Mouse (Mus musculus) hindbrain, embryonic 13.5 days (tissue): ENCODE measurements around the gene Alms1. TPM values are rescaled to one million over a fixed set of nuclear protein-coding genes. Genes with fewer than 3 reads are reported as not detected.

Source experiments
- ATAC-seq: fragments of 200-750 bp; cut with Nextera tagmentation; 2 replicates; pipeline ENCODE4 v1.8.0; 2017; ENCODE audit warnings: moderate TSS enrichment; ENCODE audit not compliant: low FRiP score
- H3K27ac ChIP-seq: fragments of 300-500 bp; sonication (generic); 2 replicates; pipeline ENCODE4 v1.5.1; 2015; ENCODE audit warnings: inconsistent platforms, mild to moderate bottlenecking, moderate library complexity
- H3K27me3 ChIP-seq: fragments of 300-500 bp; sonication (generic); 2 replicates; pipeline ENCODE4 v1.6.1; 2015; ENCODE audit warnings: mild to moderate bottlenecking, inconsistent platforms
- H3K36me3 ChIP-seq: fragments of 300-500 bp; sonication (generic); 2 replicates; pipeline ENCODE4 v1.6.1; 2015; ENCODE audit warnings: mild to moderate bottlenecking, inconsistent platforms
- H3K4me1 ChIP-seq: fragments of 300-500 bp; sonication (generic); replicated peaks from 2 replicates; pipeline ENCODE4 v1.6.1; 2015; ENCODE audit warnings: inconsistent platforms
- H3K4me2 ChIP-seq: fragments of 300-500 bp; sonication (generic); 2 replicates; pipeline ENCODE4 v1.6.1; 2015; ENCODE audit warnings: inconsistent platforms, mild to moderate bottlenecking, moderate library complexity
- H3K4me3 ChIP-seq: fragments of 300-500 bp; sonication (generic); 2 replicates; pipeline ENCODE4 v1.5.1; 2015; ENCODE audit warnings: mild to moderate bottlenecking, inconsistent platforms
- H3K9ac ChIP-seq: fragments of 300-500 bp; sonication (generic); 2 replicates; pipeline ENCODE4 v1.6.1; 2015; ENCODE audit warnings: mild to moderate bottlenecking, inconsistent platforms
- H3K9me3 ChIP-seq: fragments of 300-500 bp; sonication (generic); 2 replicates; pipeline ENCODE4 v1.6.1; 2016; ENCODE audit warnings: inconsistent platforms
- WGBS: fragments of 180-500 bp; shearing (Covaris S2); methylation state at CpG from one replicate; pipeline ENCODE4 v1.1.7; 2015; 5-methylcytosine and 5-hydroxymethylcytosine counted together
- polyA plus RNA-seq: library from polyadenylated mRNA; unstranded; fragments of >200 nt; fragmentation: Nextera tagmentation; extraction: Ambion mirVana; gene quantifications from 2 replicates; pipeline ENCODE4 v1.2.1, GENCODE M21; 2015

The Alms1 gene
- polyA plus RNA-seq = 5.8 and 6.1 TPM in 2 replicates

GRCm38 (mm10) chr6:85587396-85588143 is at the start of gene Alms1:
Gene Alms1 (plus strand): TSS chr6:85587531.
- H3K4me2 ChIP-seq = peak within 1 kb of the TSS; percentile 68
- H3K36me3 ChIP-seq = no peaks in the 10 kb centered on the region
- peak within 1 kb of the TSS; percentile 92 for H3K4me3 ChIP-seq
- H3K4me1 ChIP-seq = peaks cover 21% of the 10 kb centered on the region
- peak within 1 kb of the TSS; percentile 93 for H3K9ac ChIP-seq
- no peaks in the 10 kb centered on the region for H3K9me3 ChIP-seq
- H3K27ac ChIP-seq = peak within 1 kb of the TSS; percentile 94
- WGBS = under 1% methylated on average over 57 of the region's 59 CpGs
- peak; percentile 95 for ATAC-seq
- H3K27me3 ChIP-seq = no peaks in the 10 kb centered on the region

- no peak overlapping the region for H3K4me3 ChIP-seq
- no peak overlapping the region for H3K4me2 ChIP-seq
- no peaks in the 10 kb centered on the region for H3K27me3 ChIP-seq
- no peak overlapping the region for H3K9ac ChIP-seq
- H3K27ac ChIP-seq = no peak overlapping the region
- H3K9me3 ChIP-seq = no peaks in the 10 kb centered on the region
- ATAC-seq = no peak
- H3K4me1 ChIP-seq = no peaks in the 10 kb centered on the region
- WGBS = 77% methylated on average over 10 of the region's 10 CpGs
- no peaks in the 10 kb centered on the region for H3K36me3 ChIP-seq
Observed at GRCm38 (mm10) chr6:85543351-85544175, 43.8 kb upstream of the Alms1 start.

GRCm38 (mm10) chr6:85544251-85544881 is 43.0 kb upstream of the Alms1 start:
- no peaks in the 10 kb centered on the region for H3K4me1 ChIP-seq
- H3K36me3 ChIP-seq = no peaks in the 10 kb centered on the region
- no peak overlapping the region for H3K27ac ChIP-seq
- H3K27me3 ChIP-seq = no peaks in the 10 kb centered on the region
- H3K4me3 ChIP-seq = no peak overlapping the region
- H3K4me2 ChIP-seq = no peak overlapping the region
- WGBS = 74% methylated on average over 13 of the region's 13 CpGs
- H3K9ac ChIP-seq = no peak overlapping the region
- no peak for ATAC-seq
- H3K9me3 ChIP-seq = no peaks in the 10 kb centered on the region

GRCm38 (mm10) chr6:85547642-85548041 is 39.7 kb upstream of the Alms1 start:
- Histone ChIP-seq H3K4me3 (no peak overlapping the region), H3K36me3 (no peaks in the 10 kb centered on the region), H3K27ac (no peak overlapping the region), H3K9me3 (no peaks in the 10 kb centered on the region), H3K4me1 (no peaks in the 10 kb centered on the region), H3K4me2 (no peak overlapping the region), H3K27me3 (no peaks in the 10 kb centered on the region), H3K9ac (no peak overlapping the region)
- no peak for ATAC-seq
- 95% methylated on average over 5 of the region's 5 CpGs for WGBS

DNA sequence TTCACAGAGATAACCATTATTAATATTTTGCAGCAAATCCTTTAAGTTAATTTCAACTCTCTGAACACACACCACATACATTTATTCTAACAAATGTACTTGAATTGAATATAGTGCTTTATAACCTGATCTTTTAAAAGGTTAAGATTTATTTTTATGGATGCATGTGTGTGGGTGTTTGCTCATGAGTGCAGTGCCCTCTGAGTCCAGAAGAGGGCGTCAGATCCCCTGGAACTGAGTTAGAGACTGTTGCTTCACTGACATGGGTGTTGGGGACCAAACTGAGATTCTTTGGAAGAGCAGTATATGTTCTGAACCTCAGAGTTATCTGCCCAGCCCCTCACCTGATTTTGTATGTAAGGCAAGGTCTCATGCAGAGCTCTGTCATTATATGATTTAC is 25.0 kb upstream of the Alms1 start:
- no peak overlapping the region for H3K27ac ChIP-seq
- H3K9ac ChIP-seq = no peak overlapping the region
- no peaks in the 10 kb centered on the region for H3K36me3 ChIP-seq
- no peak overlapping the region for H3K4me3 ChIP-seq
- WGBS = 41% methylated on average over 1 of the region's 1 CpGs
- no peaks in the 10 kb centered on the region for H3K4me1 ChIP-seq
- ATAC-seq = no peak
- no peaks in the 10 kb centered on the region for H3K27me3 ChIP-seq
- no peaks in the 10 kb centered on the region for H3K9me3 ChIP-seq
- H3K4me2 ChIP-seq = no peak overlapping the region

GRCm38 (mm10) chr6:85572816-85573215 is 14.5 kb upstream of the Alms1 start:
- Histone ChIP-seq H3K27me3 (no peaks in the 10 kb centered on the region), H3K4me2 (no peak overlapping the region), H3K9me3 (no peaks in the 10 kb centered on the region), H3K27ac (no peak overlapping the region), H3K9ac (no peak overlapping the region), H3K4me3 (no peak overlapping the region), H3K36me3 (no peaks in the 10 kb centered on the region), H3K4me1 (no peaks in the 10 kb centered on the region)
- WGBS = 92% methylated on average over 5 of the region's 5 CpGs
- ATAC-seq = no peak

DNA sequence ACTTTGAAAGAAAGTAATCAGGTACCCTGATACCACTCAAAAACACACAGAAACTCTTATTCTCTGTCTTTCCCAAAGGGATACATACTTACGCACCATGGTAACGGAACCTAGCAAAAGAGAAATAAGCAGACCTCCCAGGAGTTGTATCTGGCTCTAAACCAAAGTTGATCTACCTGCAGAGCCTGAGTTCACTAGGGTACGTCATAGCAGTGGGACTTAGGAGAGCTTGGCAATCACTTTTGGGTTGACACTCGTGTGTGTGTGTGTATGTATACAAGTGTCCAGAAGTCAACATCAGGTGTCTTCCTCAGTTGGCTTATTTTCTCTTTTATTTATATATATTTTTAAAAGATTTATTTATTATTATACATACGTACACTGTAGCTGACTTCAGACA is 5.6 kb upstream of the Alms1 start:
- WGBS = 95% methylated on average over 5 of the region's 5 CpGs
- Histone ChIP-seq H3K4me1 (no peaks in the 10 kb centered on the region), H3K9me3 (no peaks in the 10 kb centered on the region), H3K27ac (no peak overlapping the region), H3K27me3 (no peaks in the 10 kb centered on the region), H3K9ac (no peak overlapping the region), H3K4me2 (no peak overlapping the region), H3K4me3 (no peak overlapping the region), H3K36me3 (no peaks in the 10 kb centered on the region)
- no peak for ATAC-seq

DNA sequence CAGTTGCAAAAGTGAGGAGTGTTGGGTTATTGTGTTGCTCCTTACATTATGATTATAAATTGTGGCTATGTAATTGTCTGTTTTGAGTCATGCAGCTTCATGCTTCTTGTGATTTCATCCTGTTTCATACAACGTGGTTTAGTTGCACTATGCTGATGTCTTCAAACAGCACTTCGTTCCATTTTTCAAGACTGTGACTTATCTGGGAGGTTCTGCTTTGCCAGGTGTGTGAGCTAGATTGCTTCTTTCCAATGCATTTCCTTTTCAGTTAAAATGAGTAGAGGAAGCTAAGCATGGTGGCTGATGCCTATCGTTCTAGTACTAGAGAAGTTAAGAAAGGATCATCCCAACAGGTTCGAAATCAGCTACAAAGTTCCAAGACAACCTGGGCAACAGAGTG is 2.7 kb upstream of the Alms1 start:
- H3K4me3 ChIP-seq = no peak overlapping the region
- no peak overlapping the region for H3K4me2 ChIP-seq
- peaks cover 12% of the 10 kb centered on the region for H3K4me1 ChIP-seq
- H3K9ac ChIP-seq = no peak overlapping the region
- ATAC-seq = no peak
- WGBS = 87% methylated on average over 4 of the region's 4 CpGs
- H3K27ac ChIP-seq = no peak overlapping the region
- H3K36me3 ChIP-seq = no peaks in the 10 kb centered on the region
- no peaks in the 10 kb centered on the region for H3K9me3 ChIP-seq
- H3K27me3 ChIP-seq = no peaks in the 10 kb centered on the region

GRCm38 (mm10) chr6:85586805-85587367 is 445 bp upstream of the Alms1 start:
- Histone ChIP-seq H3K9ac (no peak overlapping the region), H3K27me3 (no peaks in the 10 kb centered on the region), H3K4me1 (peaks cover 21% of the 10 kb centered on the region), H3K4me2 (peak overlapping the region; percentile 68), H3K9me3 (no peaks in the 10 kb centered on the region), H3K4me3 (peak overlapping the region; percentile 92), H3K27ac (no peak overlapping the region), H3K36me3 (no peaks in the 10 kb centered on the region)
- WGBS = 33% methylated on average over 9 of the region's 9 CpGs
- peak; percentile 2; the same call in 1 of the 2 replicates for ATAC-seq

- Histone ChIP-seq H3K9ac (peak overlapping the region; percentile 93), H3K4me1 (peaks cover 21% of the 10 kb centered on the region)
- peak; percentile 37; the same call in 1 of the 2 replicates for ATAC-seq
Observed at GRCm38 (mm10) chr6:85588164-85588563, 833 bp downstream of the Alms1 start.

DNA sequence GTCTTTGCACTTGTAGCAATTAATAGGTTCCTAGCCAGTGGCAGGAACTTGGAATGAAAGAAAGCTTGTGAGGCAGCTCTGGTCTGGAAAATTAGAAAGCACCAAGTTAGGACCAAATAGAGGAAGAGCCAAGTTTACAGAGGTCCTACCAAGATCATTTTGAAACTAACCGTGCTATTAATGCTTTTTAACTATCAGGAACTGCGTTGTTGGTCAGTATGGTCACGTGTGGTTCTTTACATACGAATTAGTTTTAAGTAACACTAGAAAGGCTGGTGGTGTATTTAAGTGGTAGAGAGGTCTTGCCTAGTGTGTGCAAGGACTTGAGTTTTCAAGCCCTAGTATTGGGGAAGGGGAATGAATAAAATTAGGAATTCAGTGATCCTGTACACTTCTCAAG is 1.2 kb downstream of the Alms1 start:
- Histone ChIP-seq H3K36me3 (no peaks in the 10 kb centered on the region), H3K9ac (peak overlapping the region; percentile 93), H3K4me1 (peaks cover 21% of the 10 kb centered on the region), H3K27ac (no peak overlapping the region), H3K4me2 (peak overlapping the region; percentile 68), H3K4me3 (peak overlapping the region; percentile 92), H3K27me3 (no peaks in the 10 kb centered on the region), H3K9me3 (no peaks in the 10 kb centered on the region)
- 9% methylated on average over 4 of the region's 4 CpGs for WGBS
- ATAC-seq = no peak

More at GRCm38 (mm10) chr6:85588164-85588563, 833 bp downstream of the Alms1 start:
- Histone ChIP-seq H3K27me3 (no peaks in the 10 kb centered on the region), H3K27ac (peak overlapping the region; percentile 94), H3K4me3 (peak overlapping the region; percentile 92), H3K36me3 (no peaks in the 10 kb centered on the region), H3K9me3 (no peaks in the 10 kb centered on the region), H3K4me2 (peak overlapping the region; percentile 68)
- under 1% methylated on average over 10 of the region's 10 CpGs for WGBS

DNA sequence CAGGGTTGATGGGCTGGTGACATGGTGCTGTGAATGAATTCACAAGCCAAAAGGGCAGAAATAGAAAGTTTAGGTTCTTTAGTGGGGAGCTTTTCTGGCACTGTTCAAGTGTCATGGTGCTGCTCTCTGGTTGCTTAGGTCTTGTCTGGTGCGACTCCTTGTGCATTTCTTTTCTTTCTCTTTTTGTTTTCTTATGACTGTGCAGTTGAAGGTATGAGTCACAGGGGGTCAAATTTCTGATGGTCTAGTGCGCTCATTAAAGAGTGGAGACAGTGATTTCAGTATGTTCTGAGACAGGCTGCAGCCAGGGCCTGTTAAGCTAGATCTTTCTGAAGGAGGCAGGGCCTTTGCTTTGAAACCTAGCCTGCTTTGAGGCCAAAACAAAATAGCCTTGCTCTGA is 2.8 kb downstream of the Alms1 start:
- H3K4me3 ChIP-seq = 0 out of 2 replicates have a peak overlapping the region, but pooled peaks have one; percentile 92
- H3K9me3 ChIP-seq = no peaks in the 10 kb centered on the region
- no peaks in the 10 kb centered on the region for H3K27me3 ChIP-seq
- H3K27ac ChIP-seq = no peak overlapping the region
- H3K9ac ChIP-seq = 0 out of 2 replicates have a peak overlapping the region, but pooled peaks have one; percentile 46
- peaks cover 21% of the 10 kb centered on the region for H3K4me1 ChIP-seq
- H3K4me2 ChIP-seq = peak overlapping the region; percentile 68
- H3K36me3 ChIP-seq = no peaks in the 10 kb centered on the region
- no peak for ATAC-seq
- WGBS = 81% methylated on average over 2 of the region's 2 CpGs
